Mouse (Mus musculus) ES-Bruce4 (cell line): ENCODE measurements around the gene Mgat4a.

Experiments
- CTCF ChIP-seq: IDR thresholded peaks from one replicate; pipeline ENCODE4 v1.8.1; 2011; ENCODE audit warnings: low read depth, low read length
- POLR2A ChIP-seq: IDR thresholded peaks from one replicate; pipeline ENCODE4 v1.8.1; 2011; ENCODE audit warnings: low read length; ENCODE audit not compliant: insufficient read depth

DNA sequence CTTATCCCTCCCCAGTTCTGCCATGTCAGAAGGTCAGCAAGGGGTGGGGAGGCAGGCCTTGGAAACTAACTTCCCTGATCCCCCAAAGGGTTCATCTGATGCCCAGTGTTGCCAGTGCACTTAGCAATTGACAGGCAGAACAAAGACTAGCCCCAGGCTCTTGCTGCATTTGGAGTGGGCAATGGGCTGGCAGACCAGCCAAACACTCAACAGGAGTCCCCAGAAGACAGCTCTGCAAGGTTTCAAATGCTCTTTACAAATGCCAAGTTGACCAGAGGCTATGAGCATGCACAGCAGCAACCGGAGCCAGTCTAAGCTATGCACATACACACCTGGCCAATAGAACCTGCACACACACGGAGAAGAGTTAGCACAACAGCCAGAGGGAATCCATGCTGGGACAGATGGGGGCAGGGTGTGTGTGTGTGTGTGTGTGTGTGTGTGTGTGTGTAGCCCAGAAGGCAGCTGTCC is 27.8 kb downstream of the Mgat4a start:
- no peak for TF ChIP-seq POLR2A
- TF ChIP-seq CTCF, result no peak
